Mouse (Mus musculus) urinary bladder, postnatal 10 days (tissue): ENCODE data around the gene Stkld1.
A peak's percentile ranks its signal among the peaks of the same experiment; 100 is the strongest.

Source experiments
- DNase-seq: peaks from one replicate; pipeline ENCODE4 v3.0.0; 2022; ENCODE audit warnings: low spot score

Gene Stkld1

GRCm38 (mm10) chr2:26915927-26916728 is 17.7 kb upstream of the Stkld1 start, which contains the start of the genes Surf2 and Surf1:
TSS of gene Surf2 (plus strand) at chr2:26916367.
TSS of gene Surf1 (minus strand) at chr2:26916530.
- DNase-seq: peak; percentile 35

- DNase-seq: no peak
These were observed 17.1 kb upstream of the Stkld1 start for GRCm38 (mm10) chr2:26916738-26917137.

GRCm38 (mm10) chr2:26919684-26920083 is 14.2 kb upstream of the Stkld1 start:
- DNase-seq: no peak

GRCm38 (mm10) chr2:26920190-26920855 is 13.5 kb upstream of the Stkld1 start:
- DNase-seq: no peak

GRCm38 (mm10) chr2:26921784-26922183 is 12.1 kb upstream of the Stkld1 start:
- no peak for DNase-seq

- no peak for DNase-seq
These were observed 5.9 kb upstream of the Stkld1 start for GRCm38 (mm10) chr2:26927745-26928476.

- DNase-seq: no peak
These were observed 3.5 kb upstream of the Stkld1 start for GRCm38 (mm10) chr2:26930390-26930789.

GRCm38 (mm10) chr2:26932473-26933303 is 1.2 kb upstream of the Stkld1 start:
- DNase-seq: no peak

GRCm38 (mm10) chr2:26935286-26935685 is 1.4 kb downstream of the Stkld1 start:
- DNase-seq: no peak

- no peak for DNase-seq
These were observed 2.6 kb downstream of the Stkld1 start for GRCm38 (mm10) chr2:26936425-26936824.

GRCm38 (mm10) chr2:26941539-26941938 is 7.7 kb downstream of the Stkld1 start:
- no peak for DNase-seq

GRCm38 (mm10) chr2:26943253-26943652 is 9.4 kb downstream of the Stkld1 start:
- no peak for DNase-seq

GRCm38 (mm10) chr2:26950411-26950810 is 16.6 kb downstream of the Stkld1 start:
- DNase-seq: no peak

- no peak for DNase-seq
These were observed 17.6 kb downstream of the Stkld1 start for GRCm38 (mm10) chr2:26951346-26951905.

- no peak for DNase-seq
These were observed 18.3 kb downstream of the Stkld1 start for GRCm38 (mm10) chr2:26952193-26952592.

GRCm38 (mm10) chr2:26952866-26953265 is 19.0 kb downstream of the Stkld1 start:
- DNase-seq: no peak

GRCm38 (mm10) chr2:26954735-26955395 is 21.0 kb downstream of the Stkld1 start:
- no peak for DNase-seq

- no peak for DNase-seq
These were observed 23.1 kb downstream of the Stkld1 start for GRCm38 (mm10) chr2:26956811-26957487.

- DNase-seq: no peak
These were observed 23.6 kb downstream of the Stkld1 start for GRCm38 (mm10) chr2:26957488-26957859.

- no peak for DNase-seq
These were observed 26.9 kb downstream of the Stkld1 start for GRCm38 (mm10) chr2:26960756-26961155.
